18 mouse cellular contexts compared by ENCODE assay signal in genomic region chr11:3895933-3896332, GRCm38 (mm10). TPM values are rescaled to one million over a fixed set of nuclear protein-coding genes. Genes with fewer than 3 reads are reported as not detected.
A peak's percentile ranks its signal among the peaks of the same experiment; 100 is the strongest.
DNase-seq lines count a peak whose midpoint lies in the region; ATAC-seq and TF ChIP-seq lines count a peak whose summit lies in the region.
"Had no signal": no experiment of that assay in that cellular context is flagged by ENCODE, and none has a peak within 500 bp of the region (broad histone marks: within the 10 kb centered on the region; RNA-seq: fewer than 3 reads in every experiment).

No protein-coding gene starts in this region.

- DNase-seq in gastrocnemius, adult 2 months, result no peak
- no peak for DNase-seq in gastrocnemius, adult 18-20 months (ENCODE audit: low spot score)
- no peak for DNase-seq in hindbrain, embryonic 14.5 days (ENCODE audit: low spot score)
- no peak for DNase-seq in embryonic facial prominence, embryonic 10.5 days (ENCODE audit: low spot score)
- no peak for DNase-seq in thymus, postnatal 4 days
- DNase-seq: adrenal gland, postnatal 14 days; cerebellum, adult 18-20 months; cerebellum, postnatal 36 days; gastrocnemius, postnatal 36 days; kidney, postnatal 10 days; spleen, adult 18-20 months had no signal

- H3K9me3 ChIP-seq in hindbrain, embryonic 13.5 days, result no peaks in the 10 kb centered on the region; the same call in 1 of the 2 replicates
- H3K9me3 ChIP-seq in hindbrain, embryonic 14.5 days (ENCODE audit: control insufficient read depth, low read length), result no peaks in the 10 kb centered on the region
- H3K9me3 ChIP-seq in megakaryocyte, embryonic 14.5 days, result no peaks in the 10 kb centered on the region
- no peaks in the 10 kb centered on the region for H3K9me3 ChIP-seq in embryonic facial prominence, embryonic 10.5 days
- H3K9me3 ChIP-seq: embryonic facial prominence, embryonic 13.5 days; midbrain, embryonic 10.5 days had no signal

- H3K4me1 ChIP-seq in hindbrain, embryonic 13.5 days (replicated peaks), result peaks cover 35% of the 10 kb centered on the region
- peaks cover 13% of the 10 kb centered on the region; the same call in 1 of the 2 replicates for H3K4me1 ChIP-seq in hindbrain, embryonic 14.5 days (replicated peaks; ENCODE audit: control insufficient read depth, insufficient read depth, low read length)
- peaks cover 22% of the 10 kb centered on the region for H3K4me1 ChIP-seq in megakaryocyte, embryonic 14.5 days
- peaks cover 13% of the 10 kb centered on the region for H3K4me1 ChIP-seq in embryonic facial prominence, embryonic 10.5 days

- no peaks in the 10 kb centered on the region for H3K27me3 ChIP-seq in hindbrain, embryonic 13.5 days
- no peaks in the 10 kb centered on the region for H3K27me3 ChIP-seq in hindbrain, embryonic 14.5 days (ENCODE audit: control insufficient read depth, insufficient read depth, low read length)
- H3K27me3 ChIP-seq in megakaryocyte, embryonic 14.5 days (replicated peaks), result peaks cover 34% of the 10 kb centered on the region
- H3K27me3 ChIP-seq in embryonic facial prominence, embryonic 10.5 days (replicated peaks; ENCODE audit: low read depth, poor library complexity, severe bottlenecking), result no peaks in the 10 kb centered on the region
- H3K27me3 ChIP-seq: embryonic facial prominence, embryonic 13.5 days had no signal

- H3K9ac ChIP-seq in hindbrain, embryonic 13.5 days, result no peak overlapping the region
- H3K9ac ChIP-seq in hindbrain, embryonic 14.5 days, result no peak overlapping the region

- H3K4me3 ChIP-seq in gastrocnemius, adult 2 months, result peak overlapping the region; percentile 11; the same call in 1 of the 2 replicates
- H3K4me3 ChIP-seq in hindbrain, embryonic 13.5 days, result no peak overlapping the region
- H3K4me3 ChIP-seq in hindbrain, embryonic 14.5 days (replicated peaks; ENCODE audit: low read length), result no peak overlapping the region
- H3K4me3 ChIP-seq in megakaryocyte, embryonic 14.5 days (replicated peaks), result peak overlapping the region; percentile 91
- peak overlapping the region; percentile 67 for H3K4me3 ChIP-seq in embryonic facial prominence, embryonic 10.5 days

- TF ChIP-seq CTCF in gastrocnemius, adult 2 months (IDR thresholded peaks at IDR 0.05), result no peak

- WGBS in hindbrain, embryonic 13.5 days, result 100% methylated on average over 1 of the region's 1 CpGs
- WGBS in hindbrain, embryonic 14.5 days, result 97% methylated on average over 1 of the region's 1 CpGs
- 100% methylated on average over 1 of the region's 1 CpGs for WGBS in embryonic facial prominence, embryonic 10.5 days

- peak overlapping the region; percentile 74 for H3K27ac ChIP-seq in gastrocnemius, adult 2 months
- peak overlapping the region; percentile 4; the same call in 1 of the 2 replicates for H3K27ac ChIP-seq in hindbrain, embryonic 13.5 days
- no peak overlapping the region for H3K27ac ChIP-seq in hindbrain, embryonic 14.5 days
- H3K27ac ChIP-seq in embryonic facial prominence, embryonic 10.5 days (replicated peaks), result peak overlapping the region; percentile 92; the same call in 1 of the 2 replicates

- no peak for ATAC-seq in hindbrain, embryonic 13.5 days (ENCODE audit: low FRiP score)
- ATAC-seq in hindbrain, embryonic 14.5 days (ENCODE audit: low FRiP score), result no peak
- no peak for ATAC-seq in megakaryocyte, adult 5-6 weeks (ENCODE audit: poor library complexity, severe bottlenecking)

- intact Hi-C loops in gastrocnemius, adult 2 months (cut with DNase I), result loop anchor here (2.0 kb wide), 1 partner anchor 17 kb away; no protein-coding TSS in a partner anchor

- H3K4me2 ChIP-seq in hindbrain, embryonic 13.5 days, result peak overlapping the region; percentile 76; the same call in 1 of the 2 replicates
- H3K4me2 ChIP-seq in hindbrain, embryonic 14.5 days (replicated peaks), result no peak overlapping the region

- peaks cover 32% of the 10 kb centered on the region for H3K36me3 ChIP-seq in hindbrain, embryonic 13.5 days
- peaks cover 26% of the 10 kb centered on the region for H3K36me3 ChIP-seq in hindbrain, embryonic 14.5 days (replicated peaks; ENCODE audit: control insufficient read depth, insufficient read depth)
- peaks cover 27% of the 10 kb centered on the region for H3K36me3 ChIP-seq in megakaryocyte, embryonic 14.5 days (replicated peaks; ENCODE audit: low read length)
- H3K36me3 ChIP-seq in embryonic facial prominence, embryonic 10.5 days (replicated peaks), result peaks cover 34% of the 10 kb centered on the region

RNA-seq across cellular contexts. Expression of gene Dusp18, which starts 0.9 kb away (rescaled TPM):
- 10 to 100 TPM in 1 of 2 experiments, 1 to 10 TPM in 1; 8.8 to 14.7 TPM for total RNA-seq in gastrocnemius, adult 2 months (2021)
- 10 to 100 TPM in 1 of 2 experiments, 1 to 10 TPM in 1; 9.1 to 20.5 TPM for total RNA-seq in gastrocnemius, adult 18-20 months (2021)
- polyA plus RNA-seq in hindbrain, embryonic 13.5 days (2015; fragmentation: Nextera tagmentation; extraction: Ambion mirVana), result 33.8 and 35.2 TPM in 2 replicates
- polyA plus RNA-seq in hindbrain, embryonic 14.5 days (2014; fragmentation: Nextera tagmentation; extraction: Ambion mirVana), result 29.2 and 30.2 TPM in 2 replicates
- 0.70 TPM in 1 of 2 replicates, not detected in the other for polyA plus RNA-seq in megakaryocyte, embryonic 14.5 days (2012; ENCODE audit: insufficient read depth, low replicate concordance)
- 0.41 and 0.49 TPM in 2 replicates for total RNA-seq in megakaryocyte, adult 5-6 weeks (2015)
- total RNA-seq in megakaryocyte, adult 5-6 weeks (2017), result 0.08 and 0.44 TPM in 2 replicates
- polyA plus RNA-seq in embryonic facial prominence, embryonic 10.5 days (2016; fragmentation: Nextera tagmentation; extraction: Ambion mirVana), result 16.6 and 17.0 TPM in 2 replicates

RNA-seq across cellular contexts. Expression of gene 4921536K21Rik, which starts 1.0 kb away (rescaled TPM):
- under 1 TPM; 0.10 to 0.31 TPM for total RNA-seq in gastrocnemius, adult 2 months (2021)
- total RNA-seq in gastrocnemius, adult 18-20 months (2021), result under 1 TPM; 0.17 to 0.27 TPM
- 0.47 and 0.84 TPM in 2 replicates for polyA plus RNA-seq in hindbrain, embryonic 13.5 days (2015; fragmentation: Nextera tagmentation; extraction: Ambion mirVana)
- 0.13 and 0.28 TPM in 2 replicates for polyA plus RNA-seq in hindbrain, embryonic 14.5 days (2014; fragmentation: Nextera tagmentation; extraction: Ambion mirVana)
- 0.15 TPM in 1 of 2 replicates, not detected in the other for polyA plus RNA-seq in megakaryocyte, embryonic 14.5 days (2012; ENCODE audit: insufficient read depth, low replicate concordance)
- total RNA-seq in megakaryocyte, adult 5-6 weeks (2015), result 0.09 TPM in 1 of 2 replicates, not detected in the other
- 0.15 TPM in 1 of 2 replicates, not detected in the other for total RNA-seq in megakaryocyte, adult 5-6 weeks (2017)
- 0.61 and 0.97 TPM in 2 replicates for polyA plus RNA-seq in embryonic facial prominence, embryonic 10.5 days (2016; fragmentation: Nextera tagmentation; extraction: Ambion mirVana)
- total RNA-seq: liver, adult 2 months had no signal
- polyA plus RNA-seq: heart, embryonic 14.5 days; liver, adult 2 months had no signal

RNA-seq across cellular contexts. Expression of gene Slc35e4, which starts 18.5 kb away (rescaled TPM):
- 10 to 100 TPM; 18.4 to 19.6 TPM for total RNA-seq in gastrocnemius, adult 2 months (2021)
- total RNA-seq in gastrocnemius, adult 18-20 months (2021), result 10 to 100 TPM; 16.5 to 30.9 TPM
- 11.1 and 11.4 TPM in 2 replicates for polyA plus RNA-seq in hindbrain, embryonic 13.5 days (2015; fragmentation: Nextera tagmentation; extraction: Ambion mirVana)
- polyA plus RNA-seq in hindbrain, embryonic 14.5 days (2014; fragmentation: Nextera tagmentation; extraction: Ambion mirVana), result 11.2 and 14.2 TPM in 2 replicates
- 11.8 and 25.3 TPM in 2 replicates for polyA plus RNA-seq in megakaryocyte, embryonic 14.5 days (2012; ENCODE audit: insufficient read depth, low replicate concordance)
- 4.0 and 4.1 TPM in 2 replicates for total RNA-seq in megakaryocyte, adult 5-6 weeks (2015)
- total RNA-seq in megakaryocyte, adult 5-6 weeks (2017), result 7.4 and 7.9 TPM in 2 replicates
- polyA plus RNA-seq in embryonic facial prominence, embryonic 10.5 days (2016; fragmentation: Nextera tagmentation; extraction: Ambion mirVana), result 3.1 and 3.5 TPM in 2 replicates

RNA-seq across cellular contexts. Expression of gene Osbp2, which starts 32.2 kb away (rescaled TPM):
- total RNA-seq in gastrocnemius, adult 2 months (2021), result 1 to 10 TPM in 1 of 2 experiments, under 1 TPM in 1; 0.71 to 1.3 TPM
- 1 to 10 TPM; 1.1 to 1.3 TPM for total RNA-seq in gastrocnemius, adult 18-20 months (2021)
- polyA plus RNA-seq in hindbrain, embryonic 13.5 days (2015; fragmentation: Nextera tagmentation; extraction: Ambion mirVana), result 14.5 and 17.4 TPM in 2 replicates
- polyA plus RNA-seq in hindbrain, embryonic 14.5 days (2014; fragmentation: Nextera tagmentation; extraction: Ambion mirVana), result 23.8 and 27.9 TPM in 2 replicates
- 0.31 and 1.4 TPM in 2 replicates for polyA plus RNA-seq in megakaryocyte, embryonic 14.5 days (2012; ENCODE audit: insufficient read depth, low replicate concordance)
- total RNA-seq in megakaryocyte, adult 5-6 weeks (2015), result 0.25 TPM in 1 of 2 replicates, not detected in the other
- total RNA-seq in megakaryocyte, adult 5-6 weeks (2017), result not detected in 2 replicates
- 0.82 and 1.2 TPM in 2 replicates for polyA plus RNA-seq in embryonic facial prominence, embryonic 10.5 days (2016; fragmentation: Nextera tagmentation; extraction: Ambion mirVana)

RNA-seq across cellular contexts. Expression of gene Tcn2, which starts 36.0 kb away (rescaled TPM):
- 10 to 100 TPM; 11.9 to 18.2 TPM for total RNA-seq in gastrocnemius, adult 2 months (2021)
- 10 to 100 TPM; 15.8 to 17.0 TPM for total RNA-seq in gastrocnemius, adult 18-20 months (2021)
- 28.4 and 28.5 TPM in 2 replicates for polyA plus RNA-seq in hindbrain, embryonic 13.5 days (2015; fragmentation: Nextera tagmentation; extraction: Ambion mirVana)
- 31.0 and 31.4 TPM in 2 replicates for polyA plus RNA-seq in hindbrain, embryonic 14.5 days (2014; fragmentation: Nextera tagmentation; extraction: Ambion mirVana)
- 2.7 and 9.7 TPM in 2 replicates for polyA plus RNA-seq in megakaryocyte, embryonic 14.5 days (2012; ENCODE audit: insufficient read depth, low replicate concordance)
- 108 and 109 TPM in 2 replicates for total RNA-seq in megakaryocyte, adult 5-6 weeks (2015)
- total RNA-seq in megakaryocyte, adult 5-6 weeks (2017), result 57.0 and 66.9 TPM in 2 replicates
- 23.7 and 23.9 TPM in 2 replicates for polyA plus RNA-seq in embryonic facial prominence, embryonic 10.5 days (2016; fragmentation: Nextera tagmentation; extraction: Ambion mirVana)

Comparison
In these comparisons a context has a peak if more than half of its experiments do, and no peak if none do; other contexts are left out.
1. H3K4me3 ChIP-seq: peak in gastrocnemius, adult 2 months (single experiment), megakaryocyte, embryonic 14.5 days (single experiment) and embryonic facial prominence, embryonic 10.5 days (single experiment); none in hindbrain, embryonic 13.5 days (single experiment) and hindbrain, embryonic 14.5 days (single experiment).
2. RNA of gene Dusp18, which starts 0.9 kb away (polyA plus RNA-seq): 33.8 to 35.2 TPM in hindbrain, embryonic 13.5 days, 29.2 to 30.2 TPM in hindbrain, embryonic 14.5 days and 16.6 to 17.0 TPM in embryonic facial prominence, embryonic 10.5 days; 0.70 TPM in megakaryocyte, embryonic 14.5 days; every median in the first group is over 10 times any median in the second.